7 mouse cellular contexts compared by ENCODE assay signal in genomic region chr7:127449966-127450365, GRCm38 (mm10). TPM values are rescaled to one million over a fixed set of nuclear protein-coding genes. Genes with fewer than 3 reads are reported as not detected.
A peak's percentile ranks its signal among the peaks of the same experiment; 100 is the strongest.
DNase-seq lines count a peak whose midpoint lies in the region; ATAC-seq lines count a peak whose summit lies in the region.

No protein-coding gene starts in this region.

- peak overlapping the region; percentile 63 for H3K4me3 ChIP-seq in neural tube, embryonic 11.5 days (ENCODE audit: low read depth, low read length)
- H3K4me3 ChIP-seq in forebrain, embryonic 14.5 days (ENCODE audit: low read depth, low read length) = peak overlapping the region; percentile 98
- H3K4me3 ChIP-seq in liver, embryonic 13.5 days (replicated peaks) = peak overlapping the region; percentile 81

- peak overlapping the region; percentile 91 for H3K4me2 ChIP-seq in neural tube, embryonic 11.5 days (ENCODE audit: low read depth)
- peak overlapping the region; percentile 85 for H3K4me2 ChIP-seq in forebrain, embryonic 14.5 days (ENCODE audit: low read length)
- H3K4me2 ChIP-seq in liver, embryonic 13.5 days = peak overlapping the region; percentile 90

- WGBS in neural tube, embryonic 11.5 days = 84% methylated on average over 7 of the region's 7 CpGs
- 73% methylated on average over 7 of the region's 7 CpGs for WGBS in forebrain, embryonic 14.5 days
- WGBS in liver, embryonic 13.5 days (ENCODE audit: insufficient replicate concordance) = 77% methylated on average over 7 of the region's 7 CpGs

- H3K9me3 ChIP-seq in neural tube, embryonic 11.5 days (ENCODE audit: control insufficient read depth, low read length) = no peaks in the 10 kb centered on the region
- H3K9me3 ChIP-seq in forebrain, embryonic 14.5 days (replicated peaks; ENCODE audit: control insufficient read depth, low read length) = no peaks in the 10 kb centered on the region
- H3K9me3 ChIP-seq in liver, embryonic 13.5 days (replicated peaks) = no peaks in the 10 kb centered on the region

- H3K27ac ChIP-seq in neural tube, embryonic 11.5 days (ENCODE audit: low read depth, low read length) = no peak overlapping the region
- no peak overlapping the region for H3K27ac ChIP-seq in forebrain, embryonic 14.5 days (ENCODE audit: low read depth, low read length)
- peak overlapping the region; percentile 77 for H3K27ac ChIP-seq in liver, embryonic 13.5 days

- H3K27me3 ChIP-seq in neural tube, embryonic 11.5 days (ENCODE audit: control insufficient read depth, insufficient read depth, low read length) = no peaks in the 10 kb centered on the region
- no peaks in the 10 kb centered on the region for H3K27me3 ChIP-seq in forebrain, embryonic 14.5 days (replicated peaks; ENCODE audit: control insufficient read depth, insufficient read depth, low read length)
- no peaks in the 10 kb centered on the region for H3K27me3 ChIP-seq in liver, embryonic 13.5 days

- peaks cover 12% of the 10 kb centered on the region for H3K4me1 ChIP-seq in neural tube, embryonic 11.5 days (ENCODE audit: control insufficient read depth, insufficient read depth, low read length)
- H3K4me1 ChIP-seq in forebrain, embryonic 14.5 days (ENCODE audit: control insufficient read depth, insufficient read depth, low read length) = peaks cover 22% of the 10 kb centered on the region
- H3K4me1 ChIP-seq in liver, embryonic 13.5 days (replicated peaks) = peaks cover 57% of the 10 kb centered on the region

- H3K9ac ChIP-seq in neural tube, embryonic 11.5 days (ENCODE audit: low read length) = peak overlapping the region; percentile 93
- peak overlapping the region; percentile 97 for H3K9ac ChIP-seq in forebrain, embryonic 14.5 days (ENCODE audit: low read length)
- H3K9ac ChIP-seq in liver, embryonic 13.5 days = peak overlapping the region; percentile 95

- no peak for DNase-seq in neural tube, embryonic 11.5 days (ENCODE audit: low spot score)
- no peak for DNase-seq in neural tube, embryonic 10.5 days (ENCODE audit: extremely low spot score, low spot score)
- DNase-seq in forebrain, embryonic 14.5 days (ENCODE audit: low spot score) = no peak
- DNase-seq in liver, embryonic 13.5 days = no peak
- no peak for DNase-seq in cerebellum, adult 18-20 months
- no peak for DNase-seq in layer of hippocampus, adult 18-20 months (ENCODE audit: low spot score in 2 of 2)

- no peak for ATAC-seq in neural tube, embryonic 11.5 days (ENCODE audit: insufficient read depth, low FRiP score, low TSS enrichment)
- no peak for ATAC-seq in forebrain, embryonic 14.5 days
- no peak for ATAC-seq in liver, embryonic 13.5 days (ENCODE audit: low read depth)
- ATAC-seq in inflammation-experienced regulatory T-cells, adult 6 months = no peak

- H3K36me3 ChIP-seq in neural tube, embryonic 11.5 days (ENCODE audit: control insufficient read depth, insufficient read depth, low read length) = peaks cover 4% of the 10 kb centered on the region
- peaks cover 30% of the 10 kb centered on the region for H3K36me3 ChIP-seq in forebrain, embryonic 14.5 days (ENCODE audit: control insufficient read depth, insufficient read depth, low read length)
- peaks cover 42% of the 10 kb centered on the region for H3K36me3 ChIP-seq in liver, embryonic 13.5 days

RNA-seq across cellular contexts. Expression of gene Zfp689, which starts 1.0 kb away (rescaled TPM):
- 11.7 and 16.4 TPM in 2 replicates for polyA plus RNA-seq in neural tube, embryonic 11.5 days (2014; fragmentation: Nextera tagmentation; extraction: Ambion mirVana)
- 12.7 TPM in 2 replicates for polyA plus RNA-seq in forebrain, embryonic 14.5 days (2014; fragmentation: Nextera tagmentation; extraction: Ambion mirVana)
- polyA plus RNA-seq in liver, embryonic 13.5 days (2015; fragmentation: Nextera tagmentation; extraction: Ambion mirVana) = 2.2 and 2.4 TPM in 2 replicates
- 1 to 10 TPM; 4.3 to 5.0 (median 4.7) TPM for polyA plus RNA-seq in inflammation-experienced regulatory T-cells, adult 6 months (2017; shearing (Covaris generic))
- 1 to 10 TPM; 6.0 to 6.5 TPM for total RNA-seq in layer of hippocampus, adult 18-20 months (2021)

RNA-seq across cellular contexts. Expression of gene Prr14, which starts 9.4 kb away (rescaled TPM):
- polyA plus RNA-seq in neural tube, embryonic 11.5 days (2014; fragmentation: Nextera tagmentation; extraction: Ambion mirVana) = 55.5 and 71.8 TPM in 2 replicates
- polyA plus RNA-seq in forebrain, embryonic 14.5 days (2014; fragmentation: Nextera tagmentation; extraction: Ambion mirVana) = 44.7 and 48.5 TPM in 2 replicates
- 19.4 and 24.0 TPM in 2 replicates for polyA plus RNA-seq in liver, embryonic 13.5 days (2015; fragmentation: Nextera tagmentation; extraction: Ambion mirVana)
- polyA plus RNA-seq in inflammation-experienced regulatory T-cells, adult 6 months (2017; shearing (Covaris generic)) = 100 to 1,000 TPM; 151 to 194 (median 184) TPM
- 10 to 100 TPM; 27.4 to 30.4 TPM for total RNA-seq in layer of hippocampus, adult 18-20 months (2021)

RNA-seq across cellular contexts. Expression of gene Zfp688, which starts 28.1 kb away (rescaled TPM):
- 31.6 and 33.9 TPM in 2 replicates for polyA plus RNA-seq in neural tube, embryonic 11.5 days (2014; fragmentation: Nextera tagmentation; extraction: Ambion mirVana)
- polyA plus RNA-seq in forebrain, embryonic 14.5 days (2014; fragmentation: Nextera tagmentation; extraction: Ambion mirVana) = 32.9 and 36.1 TPM in 2 replicates
- 9.1 and 10.4 TPM in 2 replicates for polyA plus RNA-seq in liver, embryonic 13.5 days (2015; fragmentation: Nextera tagmentation; extraction: Ambion mirVana)
- 10 to 100 TPM; 15.5 to 20.4 (median 16.4) TPM for polyA plus RNA-seq in inflammation-experienced regulatory T-cells, adult 6 months (2017; shearing (Covaris generic))
- 10 to 100 TPM; 14.7 to 15.5 TPM for total RNA-seq in layer of hippocampus, adult 18-20 months (2021)

RNA-seq across cellular contexts. Expression of gene Fbrs, which starts 29.0 kb away (rescaled TPM):
- polyA plus RNA-seq in neural tube, embryonic 11.5 days (2014; fragmentation: Nextera tagmentation; extraction: Ambion mirVana) = 15.4 and 17.1 TPM in 2 replicates
- polyA plus RNA-seq in forebrain, embryonic 14.5 days (2014; fragmentation: Nextera tagmentation; extraction: Ambion mirVana) = 8.9 and 10.2 TPM in 2 replicates
- 3.6 and 3.7 TPM in 2 replicates for polyA plus RNA-seq in liver, embryonic 13.5 days (2015; fragmentation: Nextera tagmentation; extraction: Ambion mirVana)
- 10 to 100 TPM; 17.7 to 30.0 (median 19.5) TPM for polyA plus RNA-seq in inflammation-experienced regulatory T-cells, adult 6 months (2017; shearing (Covaris generic))
- total RNA-seq in layer of hippocampus, adult 18-20 months (2021) = 10 to 100 TPM; 55.7 to 58.5 TPM

RNA-seq across cellular contexts. Expression of gene Zfp764, which starts 43.3 kb away (rescaled TPM):
- 7.5 and 7.6 TPM in 2 replicates for polyA plus RNA-seq in neural tube, embryonic 11.5 days (2014; fragmentation: Nextera tagmentation; extraction: Ambion mirVana)
- polyA plus RNA-seq in forebrain, embryonic 14.5 days (2014; fragmentation: Nextera tagmentation; extraction: Ambion mirVana) = 4.4 and 4.5 TPM in 2 replicates
- 1.1 and 1.8 TPM in 2 replicates for polyA plus RNA-seq in liver, embryonic 13.5 days (2015; fragmentation: Nextera tagmentation; extraction: Ambion mirVana)
- 1 to 10 TPM; 3.6 to 7.5 (median 6.1) TPM for polyA plus RNA-seq in inflammation-experienced regulatory T-cells, adult 6 months (2017; shearing (Covaris generic))
- total RNA-seq in layer of hippocampus, adult 18-20 months (2021) = 1 to 10 TPM; 3.8 to 3.9 TPM
